Mouse (Mus musculus) liver, embryonic 14.5 days (tissue): ENCODE measurements around the gene Maml3.

Experiments used
- CTCF ChIP-seq: IDR thresholded peaks from 2 replicates; pipeline ENCODE4 v1.5.1; 2016; ENCODE audit warnings: antibody characterized with exemption, low read depth, control low read depth
- EP300 ChIP-seq: IDR thresholded peaks from 2 replicates; pipeline ENCODE4 v1.6.1; 2016; ENCODE audit warnings: antibody characterized with exemption, low read depth

GRCm38 (mm10) chr3:51885487-51885886 is 219.4 kb downstream of the Maml3 start:
- TF ChIP-seq CTCF, result no peak
- no peak for TF ChIP-seq EP300
